Mouse (Mus musculus) stomach, embryonic 16.5 days (tissue): ENCODE results near the gene Tmem43. TPM values are rescaled to one million over a fixed set of nuclear protein-coding genes. Genes with fewer than 3 reads are reported as not detected.
"Not testable (repeated sequence)": the region's sequence is repeated elsewhere in the genome, so short reads cannot be mapped to it uniquely, and the experiment has no call there.

Experiments
- ATAC-seq: fragments of 200-750 bp; cut with Nextera tagmentation; 2 replicates; pipeline ENCODE4 v1.8.0; 2017; ENCODE audit warnings: moderate number of reproducible peaks, moderate TSS enrichment; ENCODE audit not compliant: insufficient read depth, low FRiP score
- H3K27ac ChIP-seq: fragments of 300-500 bp; sonication (generic); 2 replicates; pipeline ENCODE4 v1.5.1; 2014; ENCODE audit warnings: low read length
- H3K27me3 ChIP-seq: fragments of 300-500 bp; sonication (generic); 2 replicates; pipeline ENCODE4 v1.6.1; 2014; ENCODE audit warnings: low read length, control low read depth, mixed read lengths; ENCODE audit not compliant: control insufficient read depth, insufficient read depth
- H3K36me3 ChIP-seq: fragments of 300-500 bp; sonication (generic); 2 replicates; pipeline ENCODE4 v1.6.1; 2014; ENCODE audit warnings: low read length; ENCODE audit not compliant: control insufficient read depth, insufficient read depth
- H3K4me1 ChIP-seq: fragments of 300-500 bp; sonication (generic); 2 replicates; pipeline ENCODE4 v1.6.1; 2014; ENCODE audit warnings: low read length, control low read depth, mixed read lengths; ENCODE audit not compliant: control insufficient read depth, insufficient read depth
- H3K4me2 ChIP-seq: fragments of 300-500 bp; sonication (generic); 2 replicates; pipeline ENCODE4 v1.6.1; 2014; ENCODE audit warnings: low read depth, low read length, mixed read lengths
- H3K4me3 ChIP-seq: fragments of 300-500 bp; sonication (generic); replicated peaks from 2 replicates; pipeline ENCODE4 v1.5.1; 2014; ENCODE audit warnings: mild to moderate bottlenecking, low read length
- H3K9ac ChIP-seq: fragments of 300-500 bp; sonication (generic); 2 replicates; pipeline ENCODE4 v1.6.1; 2014; ENCODE audit warnings: low read length
- H3K9me3 ChIP-seq: fragments of 300-500 bp; sonication (generic); replicated peaks from 2 replicates; pipeline ENCODE4 v1.6.1; 2016; ENCODE audit warnings: low read length, control low read depth; ENCODE audit not compliant: control insufficient read depth
- WGBS: fragments of 180-500 bp; shearing (Covaris S2); extraction: QIAGEN DNeasy Blood & Tissue Kit; methylation state at CpG from one replicate; pipeline ENCODE4 v1.1.7; 2014; 5-methylcytosine and 5-hydroxymethylcytosine counted together
- polyA plus RNA-seq: library from polyadenylated mRNA; unstranded; fragments of >200 nt; fragmentation: Nextera tagmentation; extraction: Ambion mirVana; gene quantifications from 2 replicates; pipeline ENCODE4 v1.2.1, GENCODE M21; 2015

The Tmem43 gene
- polyA plus RNA-seq, 1 experiment from 2014 or later = 56.8 TPM

- 64% methylated on average over 1 of the region's 1 CpGs for WGBS
- ATAC-seq = no peak; the same call in 1 of the 2 replicates
- no peaks in the 10 kb centered on the region for H3K4me1 ChIP-seq
- no peak overlapping the region for H3K27ac ChIP-seq
- H3K9me3 ChIP-seq = no peaks in the 10 kb centered on the region
- no peak overlapping the region for H3K9ac ChIP-seq
- no peaks in the 10 kb centered on the region for H3K36me3 ChIP-seq
- H3K4me3 ChIP-seq = no peak overlapping the region
- no peak overlapping the region for H3K4me2 ChIP-seq
- no peaks in the 10 kb centered on the region for H3K27me3 ChIP-seq
Measured at GRCm38 (mm10) chr6:91459471-91459870, 14.0 kb upstream of the Tmem43 start.

GRCm38 (mm10) chr6:91465756-91466155 is 7.7 kb upstream of the Tmem43 start:
- Histone ChIP-seq H3K4me1 (no peaks in the 10 kb centered on the region), H3K27ac (no peak overlapping the region), H3K9ac (no peak overlapping the region), H3K27me3 (no peaks in the 10 kb centered on the region), H3K36me3 (peaks cover 4% of the 10 kb centered on the region; the same call in 1 of the 2 replicates), H3K9me3 (no peaks in the 10 kb centered on the region), H3K4me2 (no peak overlapping the region), H3K4me3 (no peak overlapping the region)
- ATAC-seq = no peak
- WGBS = 93% methylated on average over 2 of the region's 2 CpGs

- peaks cover 6% of the 10 kb centered on the region; the same call in 1 of the 2 replicates for H3K4me1 ChIP-seq
- ATAC-seq = no peak
- H3K27me3 ChIP-seq = no peaks in the 10 kb centered on the region
- no peak overlapping the region for H3K27ac ChIP-seq
- H3K4me2 ChIP-seq = no peak overlapping the region
- no peak overlapping the region for H3K4me3 ChIP-seq
- 92% methylated on average over 1 of the region's 1 CpGs for WGBS
- no peak overlapping the region for H3K9ac ChIP-seq
- H3K36me3 ChIP-seq = peaks cover 4% of the 10 kb centered on the region; the same call in 1 of the 2 replicates
- no peaks in the 10 kb centered on the region for H3K9me3 ChIP-seq
Measured at GRCm38 (mm10) chr6:91467106-91467505, 6.4 kb upstream of the Tmem43 start.

- no peak overlapping the region for H3K4me2 ChIP-seq
- no peak overlapping the region for H3K9ac ChIP-seq
- no peaks in the 10 kb centered on the region for H3K27me3 ChIP-seq
- ATAC-seq = no peak
- H3K4me1 ChIP-seq = peaks cover 20% of the 10 kb centered on the region
- no peaks in the 10 kb centered on the region for H3K9me3 ChIP-seq
- WGBS = 81% methylated on average over 2 of the region's 2 CpGs
- H3K27ac ChIP-seq = no peak overlapping the region
- peaks cover 4% of the 10 kb centered on the region; the same call in 1 of the 2 replicates for H3K36me3 ChIP-seq
- no peak overlapping the region for H3K4me3 ChIP-seq
Measured at GRCm38 (mm10) chr6:91470712-91471111, 2.8 kb upstream of the Tmem43 start.

GRCm38 (mm10) chr6:91471427-91471826 is 2.1 kb upstream of the Tmem43 start:
- Histone ChIP-seq H3K4me1 (peaks cover 20% of the 10 kb centered on the region), H3K27ac (peak overlapping the region; percentile 87; the same call in 1 of the 2 replicates)
- H3K36me3 ChIP-seq, ATAC-seq, H3K9me3 ChIP-seq, H3K4me3 ChIP-seq, H3K27me3 ChIP-seq, H3K4me2 ChIP-seq, H3K9ac ChIP-seq: not testable (repeated sequence)
- WGBS = 75% methylated on average over 3 of the region's 3 CpGs

- peak overlapping the region; percentile 57 for H3K4me2 ChIP-seq
- H3K4me3 ChIP-seq = peak overlapping the region; percentile 90
- no peaks in the 10 kb centered on the region for H3K9me3 ChIP-seq
- H3K36me3 ChIP-seq = peaks cover 4% of the 10 kb centered on the region; the same call in 1 of the 2 replicates
- H3K27me3 ChIP-seq = no peaks in the 10 kb centered on the region
- H3K27ac ChIP-seq = peak overlapping the region; percentile 87
- H3K4me1 ChIP-seq = peaks cover 20% of the 10 kb centered on the region
- peak overlapping the region; percentile 89 for H3K9ac ChIP-seq
- ATAC-seq = no peak
- WGBS = 31% methylated on average over 6 of the region's 6 CpGs
Measured at GRCm38 (mm10) chr6:91472319-91472718, 1.2 kb upstream of the Tmem43 start.

- ATAC-seq = peak; percentile 3; the same call in 1 of the 2 replicates
- H3K36me3 ChIP-seq = no peaks in the 10 kb centered on the region
- peak overlapping the region; percentile 64 for H3K27ac ChIP-seq
- peaks cover 20% of the 10 kb centered on the region for H3K4me1 ChIP-seq
- H3K27me3 ChIP-seq = no peaks in the 10 kb centered on the region
- under 1% methylated on average over 27 of the region's 27 CpGs for WGBS
- H3K4me3 ChIP-seq = peak overlapping the region; percentile 90
- no peaks in the 10 kb centered on the region for H3K9me3 ChIP-seq
- H3K4me2 ChIP-seq = peak overlapping the region; percentile 68
- H3K9ac ChIP-seq = peak overlapping the region; percentile 75
Measured at GRCm38 (mm10) chr6:91473805-91474440, 420 bp downstream of the Tmem43 start.

GRCm38 (mm10) chr6:91474441-91475190 is 1.1 kb downstream of the Tmem43 start:
- H3K27me3 ChIP-seq = no peaks in the 10 kb centered on the region
- peak overlapping the region; percentile 75 for H3K9ac ChIP-seq
- peaks cover 20% of the 10 kb centered on the region for H3K4me1 ChIP-seq
- WGBS = 46% methylated on average over 9 of the region's 9 CpGs
- H3K4me2 ChIP-seq = peak overlapping the region; percentile 68
- peak overlapping the region; percentile 90 for H3K4me3 ChIP-seq
- H3K9me3 ChIP-seq = no peaks in the 10 kb centered on the region
- H3K36me3 ChIP-seq = 0 out of 2 replicates have a peak, but pooled peaks cover 1% of the 10 kb centered on the region
- H3K27ac ChIP-seq = peak overlapping the region; percentile 64
- no peak for ATAC-seq

GRCm38 (mm10) chr6:91476541-91476940 is 3.0 kb downstream of the Tmem43 start:
- no peaks in the 10 kb centered on the region for H3K9me3 ChIP-seq
- no peak overlapping the region for H3K27ac ChIP-seq
- no peak overlapping the region for H3K4me3 ChIP-seq
- 93% methylated on average over 2 of the region's 2 CpGs for WGBS
- no peaks in the 10 kb centered on the region for H3K27me3 ChIP-seq
- H3K4me2 ChIP-seq = no peak overlapping the region
- H3K36me3 ChIP-seq = peaks cover 9% of the 10 kb centered on the region; the same call in 1 of the 2 replicates
- ATAC-seq = no peak
- peaks cover 20% of the 10 kb centered on the region for H3K4me1 ChIP-seq
- H3K9ac ChIP-seq = peak overlapping the region; percentile 20; the same call in 1 of the 2 replicates
